Mouse (Mus musculus): ENCODE data around the gene Bin2. TPM values are rescaled to one million over a fixed set of nuclear protein-coding genes. Genes with fewer than 3 reads are reported as not detected.

Bin2 gene
- total and polyA plus RNA-seq, 2 experiments from 2014 or later = 0.42 to 0.68 TPM

DNA sequence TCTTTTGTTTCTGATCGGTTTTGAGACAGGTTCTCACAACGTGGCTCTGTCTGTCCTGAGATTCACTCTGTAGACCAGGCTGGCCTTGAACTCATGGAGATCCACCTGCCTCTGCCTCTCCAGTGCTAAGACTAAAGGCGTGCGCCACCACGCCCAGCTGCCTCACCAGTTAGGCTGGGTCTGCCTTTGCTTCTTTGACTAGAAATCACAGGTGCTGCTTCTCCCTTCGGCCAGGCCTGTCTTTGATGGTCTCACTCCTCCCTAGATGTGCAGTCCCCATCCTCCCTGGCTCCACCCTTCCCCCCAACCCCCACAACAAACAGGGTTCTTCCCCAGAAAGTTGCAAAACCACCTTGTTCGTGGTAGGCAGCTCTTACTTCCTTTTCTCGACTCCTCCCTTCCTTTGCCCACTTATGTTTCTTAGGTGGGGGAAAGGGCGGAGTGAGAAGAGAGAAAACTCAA lies 4.5 kb downstream of the Bin2 start:
- H3K9me3 ChIP-seq (replicated peaks; ENCODE audit: control insufficient read depth, low read length) = no peaks in the 10 kb centered on the region
- 74% methylated on average over 9 of the region's 9 CpGs for WGBS
- no peak overlapping the region for H3K27ac ChIP-seq (ENCODE audit: low read depth)
- no peak for TF ChIP-seq CTCF (IDR thresholded peaks at IDR 0.05; ENCODE audit: low read depth)
- no peak for TF ChIP-seq EP300 (IDR thresholded peaks at IDR 0.05; ENCODE audit: low read depth)
- H3K4me1 ChIP-seq (ENCODE audit: control insufficient read depth, insufficient read depth) = 0 out of 2 replicates have a peak, but pooled peaks cover 5% of the 10 kb centered on the region
- H3K36me3 ChIP-seq (replicated peaks; ENCODE audit: control insufficient read depth, insufficient read depth, low read length) = no peaks in the 10 kb centered on the region
- no peaks in the 10 kb centered on the region for H3K27me3 ChIP-seq (ENCODE audit: control insufficient read depth, insufficient read depth, low read length)
- H3K9ac ChIP-seq (replicated peaks; ENCODE audit: low read depth, low read length) = no peak overlapping the region
- no peak for ATAC-seq (ENCODE audit: insufficient read depth, low read depth)
- H3K4me3 ChIP-seq (ENCODE audit: low read depth, low read length) = no peak overlapping the region
- no peak overlapping the region for H3K4me2 ChIP-seq (ENCODE audit: low read depth, low read length)
- DNase-seq (ENCODE audit: low spot score) = no peak

DNA sequence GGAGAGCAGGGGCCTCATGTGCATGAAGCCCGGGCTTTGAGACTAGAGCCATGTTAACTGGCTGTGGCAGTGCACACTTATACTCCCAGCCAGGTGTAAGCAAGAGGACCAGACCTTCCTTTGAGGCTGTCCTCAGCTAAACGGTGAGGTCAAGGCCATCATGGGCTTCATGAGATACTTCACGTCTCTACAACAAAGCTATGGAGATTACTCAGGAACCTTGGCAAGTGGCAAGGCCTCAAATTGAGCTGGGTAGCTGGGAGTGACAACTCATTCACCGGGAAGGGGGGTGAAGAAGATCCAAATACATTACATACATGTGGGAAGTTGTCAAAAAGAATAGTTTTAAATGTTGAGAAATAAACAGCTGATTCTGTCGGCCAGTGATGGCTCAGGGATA lies 8.5 kb downstream of the Bin2 start:
- H3K9me3 ChIP-seq (replicated peaks; ENCODE audit: control insufficient read depth, low read length) = no peaks in the 10 kb centered on the region
- no peak overlapping the region for H3K4me2 ChIP-seq (ENCODE audit: low read depth, low read length)
- no peaks in the 10 kb centered on the region for H3K27me3 ChIP-seq (ENCODE audit: control insufficient read depth, insufficient read depth, low read length)
- DNase-seq (ENCODE audit: low spot score) (no peak), ATAC-seq (ENCODE audit: insufficient read depth, low read depth) (no peak)
- TF ChIP-seq CTCF (IDR thresholded peaks at IDR 0.05; ENCODE audit: low read depth) (no peak), EP300 (IDR thresholded peaks at IDR 0.05; ENCODE audit: low read depth) (no peak)
- no peak overlapping the region for H3K9ac ChIP-seq (replicated peaks; ENCODE audit: low read depth, low read length)
- whole genome bisulfite sequencing = 83% methylated on average over 5 of the region's 5 CpGs
- H3K27ac ChIP-seq (ENCODE audit: low read depth) = no peak overlapping the region
- no peaks in the 10 kb centered on the region for H3K4me1 ChIP-seq (ENCODE audit: control insufficient read depth, insufficient read depth)
- no peaks in the 10 kb centered on the region for H3K36me3 ChIP-seq (replicated peaks; ENCODE audit: control insufficient read depth, insufficient read depth, low read length)
- H3K4me3 ChIP-seq (ENCODE audit: low read depth, low read length) = no peak overlapping the region

DNA sequence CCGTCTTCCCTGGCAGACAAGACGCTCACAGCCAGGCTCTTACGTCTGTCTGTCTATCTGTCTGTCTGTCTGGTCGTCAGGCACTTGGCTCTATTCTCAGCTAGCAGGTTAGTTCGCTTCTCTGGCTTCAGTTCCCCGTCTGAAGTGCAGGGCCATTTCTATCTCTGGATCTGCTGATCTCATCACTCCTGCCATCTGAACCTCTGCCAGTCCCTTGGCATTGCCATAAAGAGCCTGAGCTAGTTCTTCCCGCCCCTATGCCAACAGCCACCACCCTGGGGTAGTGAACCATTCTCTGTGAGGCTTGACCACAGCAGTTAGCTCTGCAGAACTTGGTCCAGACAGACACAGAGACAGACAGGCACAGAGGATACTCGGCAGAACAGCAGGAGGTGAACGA lies 9.0 kb downstream of the Bin2 start:
- Histone ChIP-seq H3K9ac (replicated peaks; ENCODE audit: low read depth, low read length) (no peak overlapping the region), H3K27me3 (ENCODE audit: control insufficient read depth, insufficient read depth, low read length) (no peaks in the 10 kb centered on the region), H3K36me3 (replicated peaks; ENCODE audit: control insufficient read depth, insufficient read depth, low read length) (no peaks in the 10 kb centered on the region), H3K27ac (ENCODE audit: low read depth) (no peak overlapping the region), H3K4me1 (ENCODE audit: control insufficient read depth, insufficient read depth) (no peaks in the 10 kb centered on the region), H3K4me2 (ENCODE audit: low read depth, low read length) (no peak overlapping the region), H3K4me3 (ENCODE audit: low read depth, low read length) (no peak overlapping the region), H3K9me3 (replicated peaks; ENCODE audit: control insufficient read depth, low read length) (no peaks in the 10 kb centered on the region)
- ATAC-seq (ENCODE audit: insufficient read depth, low read depth) = no peak
- DNase-seq (ENCODE audit: low spot score) = no peak
- 70% methylated on average over 9 of the region's 9 CpGs for WGBS
- TF ChIP-seq CTCF (IDR thresholded peaks at IDR 0.05; ENCODE audit: low read depth) = no peak
- TF ChIP-seq EP300 (IDR thresholded peaks at IDR 0.05; ENCODE audit: low read depth) = no peak

DNA sequence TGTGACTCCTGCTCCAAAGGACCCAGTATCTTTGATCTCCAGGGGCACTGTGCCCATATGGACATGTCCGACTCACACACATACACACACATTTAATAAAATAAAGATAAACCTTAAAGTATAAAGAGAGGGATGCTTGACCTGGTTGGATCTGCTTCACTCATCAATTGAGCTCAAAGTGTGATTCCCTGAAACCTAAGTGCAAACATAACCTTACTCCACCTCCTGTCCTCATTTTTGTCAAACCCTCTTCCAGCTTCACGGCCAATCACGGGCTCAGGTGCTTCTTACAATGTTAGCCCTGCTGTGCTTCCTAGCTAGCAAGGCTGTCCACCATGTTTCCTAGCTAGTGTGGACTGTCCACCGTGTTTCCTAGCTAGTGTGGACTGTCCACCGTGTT lies 14.2 kb downstream of the Bin2 start:
- 82% methylated on average over 5 of the region's 5 CpGs for WGBS
- ATAC-seq (ENCODE audit: insufficient read depth, low read depth) = no peak
- TF ChIP-seq CTCF (IDR thresholded peaks at IDR 0.05; ENCODE audit: low read depth) = no peak
- TF ChIP-seq EP300 (IDR thresholded peaks at IDR 0.05; ENCODE audit: low read depth) = no peak

DNA sequence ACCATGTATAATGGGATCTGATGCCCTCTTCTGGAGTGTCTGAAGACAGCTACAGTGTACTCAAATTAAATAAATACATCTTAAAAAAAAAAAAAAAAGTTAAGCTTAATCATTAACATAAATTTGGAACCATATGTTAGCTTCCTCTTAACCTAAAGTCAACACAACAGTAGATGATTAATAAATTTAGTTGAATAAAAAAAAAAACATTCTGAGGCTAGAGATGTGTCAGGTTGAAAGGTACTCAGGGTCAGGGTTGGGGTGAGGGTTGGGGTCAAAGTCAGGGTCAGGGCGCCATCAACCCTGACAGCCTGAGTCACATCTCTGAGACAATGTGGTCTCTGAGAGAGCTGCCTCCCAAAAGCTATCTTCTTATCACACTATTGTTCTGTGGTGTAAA lies 15.1 kb downstream of the Bin2 start:
- H3K4me2 ChIP-seq (ENCODE audit: low read depth, low read length) = no peak overlapping the region
- no peak for ATAC-seq (ENCODE audit: insufficient read depth, low read depth)
- H3K9ac ChIP-seq (replicated peaks; ENCODE audit: low read depth, low read length) = no peak overlapping the region
- no peaks in the 10 kb centered on the region for H3K9me3 ChIP-seq (replicated peaks; ENCODE audit: control insufficient read depth, low read length)
- H3K4me1 ChIP-seq (ENCODE audit: control insufficient read depth, insufficient read depth) = no peaks in the 10 kb centered on the region
- TF ChIP-seq EP300 (IDR thresholded peaks at IDR 0.05; ENCODE audit: low read depth) = no peak
- TF ChIP-seq CTCF (IDR thresholded peaks at IDR 0.05; ENCODE audit: low read depth) = no peak
- H3K36me3 ChIP-seq (replicated peaks; ENCODE audit: control insufficient read depth, insufficient read depth, low read length) = no peaks in the 10 kb centered on the region
- no peak overlapping the region for H3K27ac ChIP-seq (ENCODE audit: low read depth)
- 78% methylated on average over 1 of the region's 1 CpGs for WGBS
- no peaks in the 10 kb centered on the region for H3K27me3 ChIP-seq (ENCODE audit: control insufficient read depth, insufficient read depth, low read length)
- DNase-seq (ENCODE audit: low spot score) = no peak
- no peak overlapping the region for H3K4me3 ChIP-seq (ENCODE audit: low read depth, low read length)

More for the DNA sequence above, 14.2 kb downstream of the Bin2 start:
- Histone ChIP-seq H3K36me3 (replicated peaks; ENCODE audit: control insufficient read depth, insufficient read depth, low read length) (no peaks in the 10 kb centered on the region), H3K9ac (replicated peaks; ENCODE audit: low read depth, low read length) (no peak overlapping the region), H3K9me3 (replicated peaks; ENCODE audit: control insufficient read depth, low read length) (no peaks in the 10 kb centered on the region), H3K4me2 (ENCODE audit: low read depth, low read length) (no peak overlapping the region), H3K4me3 (ENCODE audit: low read depth, low read length) (no peak overlapping the region), H3K4me1 (ENCODE audit: control insufficient read depth, insufficient read depth) (no peaks in the 10 kb centered on the region), H3K27me3 (ENCODE audit: control insufficient read depth, insufficient read depth, low read length) (no peaks in the 10 kb centered on the region), H3K27ac (ENCODE audit: low read depth) (no peak overlapping the region)
- DNase-seq (ENCODE audit: low spot score) = no peak

DNA sequence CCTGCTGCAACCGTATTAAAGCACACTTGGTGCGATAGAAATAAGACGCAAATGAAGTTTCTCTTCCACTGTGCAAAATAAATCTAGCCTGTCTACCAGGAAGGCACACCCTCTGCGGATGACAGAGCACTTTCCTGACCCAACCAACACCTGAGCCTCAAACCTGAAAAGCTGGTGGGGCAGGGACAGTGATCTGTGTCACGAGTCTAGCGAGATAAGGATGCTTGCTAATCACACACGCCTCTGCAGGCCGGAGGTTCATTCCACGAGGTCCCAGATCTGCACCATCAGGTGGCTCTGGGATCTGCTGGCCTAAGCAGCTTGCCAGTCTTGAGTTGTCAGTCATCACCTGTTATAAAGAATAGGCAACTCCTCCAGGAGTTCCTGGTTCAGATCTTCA lies 17.7 kb downstream of the Bin2 start:
- no peak overlapping the region for H3K4me3 ChIP-seq (ENCODE audit: low read depth, low read length)
- no peaks in the 10 kb centered on the region for H3K27me3 ChIP-seq (ENCODE audit: control insufficient read depth, insufficient read depth, low read length)
- no peak overlapping the region for H3K9ac ChIP-seq (replicated peaks; ENCODE audit: low read depth, low read length)
- H3K36me3 ChIP-seq (replicated peaks; ENCODE audit: control insufficient read depth, insufficient read depth, low read length) = no peaks in the 10 kb centered on the region
- H3K27ac ChIP-seq (ENCODE audit: low read depth) = no peak overlapping the region
- no peaks in the 10 kb centered on the region for H3K9me3 ChIP-seq (replicated peaks; ENCODE audit: control insufficient read depth, low read length)
- DNase-seq (ENCODE audit: low spot score) (no peak), ATAC-seq (ENCODE audit: insufficient read depth, low read depth) (no peak)
- no peak overlapping the region for H3K4me2 ChIP-seq (ENCODE audit: low read depth, low read length)
- H3K4me1 ChIP-seq (ENCODE audit: control insufficient read depth, insufficient read depth) = no peaks in the 10 kb centered on the region
- no peak for TF ChIP-seq CTCF (IDR thresholded peaks at IDR 0.05; ENCODE audit: low read depth)
- TF ChIP-seq EP300 (IDR thresholded peaks at IDR 0.05; ENCODE audit: low read depth) = no peak
- WGBS = 58% methylated on average over 9 of the region's 9 CpGs
